Mouse (Mus musculus): Measurements from ENCODE around the gene Sp100.

Gene Sp100

GRCm38 (mm10) chr1:85751932-85752680 is 102.3 kb downstream of the Sp100 start:
- DNase-seq: no peak

DNA sequence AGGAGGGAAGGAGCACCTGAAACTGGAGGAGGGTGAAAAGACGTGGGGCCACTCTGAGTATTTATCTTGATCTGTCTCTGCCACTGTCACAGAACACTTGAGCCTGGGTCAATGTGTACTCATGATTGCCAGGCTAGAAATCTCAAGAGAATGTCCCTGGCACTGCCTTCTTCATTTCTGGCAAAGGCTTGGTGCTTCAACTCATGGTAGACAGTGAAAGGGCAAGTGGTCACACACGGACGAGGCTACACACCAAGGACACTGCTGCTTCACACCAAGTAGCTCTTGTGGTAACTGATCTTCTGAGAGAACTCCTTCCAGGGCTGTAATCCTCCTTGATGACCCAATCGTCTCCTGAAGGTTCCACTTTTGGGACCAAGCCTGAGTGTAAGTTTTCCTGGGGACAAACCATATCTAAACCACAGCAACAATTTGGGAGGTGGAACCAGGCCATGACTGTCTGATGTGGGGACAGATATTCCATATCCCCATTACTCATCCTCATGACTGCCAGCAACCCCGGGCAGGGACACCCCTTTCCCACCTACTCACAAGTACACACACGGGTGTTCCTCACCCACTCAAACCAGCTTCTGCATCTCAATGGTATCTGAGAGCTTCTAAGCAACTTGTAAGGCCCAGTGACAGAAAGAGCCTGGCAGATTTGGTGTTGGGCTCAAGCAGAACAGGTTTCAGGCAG is 107.9 kb downstream of the Sp100 start:
- DNase-seq: no peak

DNA sequence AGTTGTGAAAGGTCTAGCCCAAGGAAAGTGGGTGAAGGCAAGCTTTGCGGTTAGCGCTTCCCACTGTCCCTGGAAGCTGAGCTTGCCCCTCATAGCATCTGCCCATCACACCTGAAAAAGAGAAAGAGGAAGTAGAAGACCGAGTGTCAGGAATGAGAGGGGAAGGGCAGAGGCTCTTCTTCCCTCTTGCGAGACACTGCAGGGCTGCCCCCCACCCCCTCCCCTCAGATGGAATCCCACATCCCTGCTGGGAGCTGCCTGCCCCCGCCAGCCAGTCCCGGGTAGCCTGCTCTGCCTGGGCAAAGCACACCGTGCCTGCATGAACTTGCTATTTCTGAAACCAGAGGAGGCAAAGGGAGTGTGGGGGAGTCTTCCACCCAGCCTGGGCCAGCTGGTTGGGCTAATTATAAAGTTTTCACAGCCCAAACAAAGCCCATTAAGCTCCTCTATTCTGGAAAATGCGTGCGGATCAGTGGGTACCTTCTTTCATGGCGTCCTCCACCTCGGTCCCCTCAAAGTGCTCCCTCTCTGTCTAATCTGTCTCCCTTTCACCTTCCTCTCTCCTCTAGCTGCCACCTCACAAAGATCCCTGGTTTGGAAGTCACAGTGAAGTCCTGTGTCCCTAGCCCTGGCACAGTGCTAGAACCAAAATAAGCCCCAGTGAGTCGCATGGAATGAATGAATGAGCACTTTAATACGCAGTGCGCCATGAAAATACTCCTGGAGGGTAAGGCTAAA is 108.6 kb downstream of the Sp100 start:
- DNase-seq: no peak

- no peak for DNase-seq
These were observed 109.1 kb downstream of the Sp100 start for GRCm38 (mm10) chr1:85758969-85759293.

All from kidney, adult 9 months (tissue).